Mouse (Mus musculus) right cerebral cortex, adult 2 months (tissue): ENCODE results near the gene Tead3.

Experiments used
- DNase-seq, 2 experiments: peaks; one replicate each; pipeline ENCODE4 v3.0.0; 2021 to 2022; ENCODE audit warnings: low spot score in 2 of 2

Tead3 gene

GRCm38 (mm10) chr17:28308297-28309195, 42.1 kb downstream of the Tead3 start:
- DNase-seq = peak; percentile 93 to 94

GRCm38 (mm10) chr17:28305172-28305571, 45.4 kb downstream of the Tead3 start:
- DNase-seq = no peak

- no peak for DNase-seq
These were observed 49.8 kb downstream of the Tead3 start for GRCm38 (mm10) chr17:28300850-28301249.

GRCm38 (mm10) chr17:28300323-28300722, 50.3 kb downstream of the Tead3 start:
- no peak for DNase-seq

GRCm38 (mm10) chr17:28299669-28300320, 50.8 kb downstream of the Tead3 start:
- DNase-seq = no peak

- no peak for DNase-seq
These were observed 51.7 kb downstream of the Tead3 start for GRCm38 (mm10) chr17:28298888-28299287.

GRCm38 (mm10) chr17:28294449-28295333, 55.9 kb downstream of the Tead3 start:
- DNase-seq = no peak

- DNase-seq = no peak
These were observed 56.9 kb downstream of the Tead3 start for GRCm38 (mm10) chr17:28293716-28294115.

GRCm38 (mm10) chr17:28291346-28291745, 59.3 kb downstream of the Tead3 start:
- no peak for DNase-seq

GRCm38 (mm10) chr17:28290671-28291070, 59.9 kb downstream of the Tead3 start:
- DNase-seq = no peak

- DNase-seq = peak; percentile 17 to 38
These were observed 60.4 kb downstream of the Tead3 start for GRCm38 (mm10) chr17:28290262-28290661.

GRCm38 (mm10) chr17:28287980-28288379, 62.6 kb downstream of the Tead3 start:
- no peak for DNase-seq

GRCm38 (mm10) chr17:28287578-28287977, 63.0 kb downstream of the Tead3 start:
- no peak for DNase-seq

- no peak for DNase-seq
These were observed 63.7 kb downstream of the Tead3 start for GRCm38 (mm10) chr17:28286964-28287363.

- no peak for DNase-seq
These were observed 64.5 kb downstream of the Tead3 start for GRCm38 (mm10) chr17:28286133-28286532.

GRCm38 (mm10) chr17:28283199-28283598, 67.4 kb downstream of the Tead3 start:
- DNase-seq = no peak

GRCm38 (mm10) chr17:28281866-28282441, 68.7 kb downstream of the Tead3 start:
- no peak for DNase-seq
